Mouse (Mus musculus): ENCODE measurements around the gene Aebp2.

GRCm38 (mm10) chr6:140623226-140624095, 998 bp downstream of the Aebp2 start:
- TF ChIP-seq CTCF (IDR thresholded peaks at IDR 0.05; ENCODE audit: low read depth) (no peak), EP300 (optimal IDR thresholded peaks at IDR 0.05) (no peak)

Measured in stomach, postnatal 0 days (tissue).